ENCODE assay signal across 17 mouse cellular contexts in the genomic region with DNA sequence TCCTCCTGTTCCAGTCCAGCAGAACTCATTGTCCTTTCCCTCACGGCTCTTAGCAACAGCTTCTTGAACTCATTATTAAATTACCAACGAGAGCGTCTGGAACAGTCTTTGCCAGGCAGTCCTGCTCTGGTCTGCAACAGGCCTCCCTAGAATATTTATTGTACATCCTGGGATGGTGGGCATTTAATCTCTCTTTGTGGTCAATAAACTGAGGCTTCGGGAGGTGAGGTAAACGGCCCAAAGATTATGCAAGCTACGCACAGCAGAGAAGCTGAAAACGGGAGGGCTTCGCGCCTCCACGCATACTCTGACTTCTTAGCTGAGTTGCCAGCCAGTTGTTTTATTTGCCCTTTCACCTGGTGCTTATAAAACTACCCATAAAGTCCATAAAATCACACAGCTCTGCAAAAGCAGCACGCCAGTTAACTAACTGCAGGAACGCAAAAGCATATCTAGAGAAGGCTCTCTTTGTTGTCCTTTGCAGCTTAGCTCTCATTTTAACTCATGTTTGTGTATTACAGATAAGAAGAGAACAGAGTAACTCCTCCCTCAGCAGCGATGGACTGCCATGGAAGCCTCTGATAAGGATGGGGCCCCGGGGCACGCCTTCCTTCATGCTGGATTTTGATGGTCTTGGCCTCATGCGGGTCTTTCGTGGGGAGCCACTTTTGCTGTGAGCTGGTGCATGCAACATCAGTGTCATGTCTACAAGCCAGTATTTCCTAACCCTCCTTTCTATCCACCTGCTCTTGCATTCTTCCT. TPM values are rescaled to one million over a fixed set of nuclear protein-coding genes. Genes with fewer than 3 reads are reported as not detected.
A peak's percentile ranks its signal among the peaks of the same experiment; 100 is the strongest.
DNase-seq lines count a peak whose midpoint lies in the region; ATAC-seq lines count a peak whose summit lies in the region.
"Had no signal": no experiment of that assay in that cellular context is flagged by ENCODE, and none has a peak within 500 bp of the region (broad histone marks: within the 10 kb centered on the region; RNA-seq: fewer than 3 reads in every experiment).

No protein-coding gene starts in this region.

- H3K36me3 ChIP-seq in hindbrain, embryonic 12.5 days = no peaks in the 10 kb centered on the region
- no peaks in the 10 kb centered on the region for H3K36me3 ChIP-seq in hindbrain, embryonic 16.5 days (ENCODE audit: control insufficient read depth, insufficient read depth, low read length)
- H3K36me3 ChIP-seq in limb, embryonic 10.5 days = no peaks in the 10 kb centered on the region
- no peaks in the 10 kb centered on the region for H3K36me3 ChIP-seq in neural tube, embryonic 15.5 days
- H3K36me3 ChIP-seq: embryonic facial prominence, embryonic 12.5 days; neural tube, embryonic 12.5 days had no signal

- H3K27me3 ChIP-seq in hindbrain, embryonic 12.5 days = no peaks in the 10 kb centered on the region
- H3K27me3 ChIP-seq in hindbrain, embryonic 16.5 days (replicated peaks; ENCODE audit: control insufficient read depth, insufficient read depth, low read length) = no peaks in the 10 kb centered on the region
- H3K27me3 ChIP-seq in limb, embryonic 10.5 days (ENCODE audit: low read depth, poor library complexity, severe bottlenecking) = no peaks in the 10 kb centered on the region
- H3K27me3 ChIP-seq in neural tube, embryonic 15.5 days (replicated peaks) = no peaks in the 10 kb centered on the region
- H3K27me3 ChIP-seq: embryonic facial prominence, embryonic 12.5 days; neural tube, embryonic 12.5 days had no signal

- H3K4me2 ChIP-seq in hindbrain, embryonic 12.5 days (replicated peaks) = no peak overlapping the region
- H3K4me2 ChIP-seq in hindbrain, embryonic 16.5 days (ENCODE audit: low read length) = no peak overlapping the region
- no peak overlapping the region for H3K4me2 ChIP-seq in neural tube, embryonic 15.5 days
- H3K4me2 ChIP-seq: embryonic facial prominence, embryonic 12.5 days; neural tube, embryonic 12.5 days had no signal

- 0 out of 2 replicates have a peak overlapping the region, but pooled peaks have one; percentile 40 for H3K27ac ChIP-seq in hindbrain, embryonic 12.5 days
- H3K27ac ChIP-seq in hindbrain, embryonic 16.5 days (ENCODE audit: low read depth, low read length) = no peak overlapping the region
- peak overlapping the region; percentile 56; the same call in 1 of the 2 replicates for H3K27ac ChIP-seq in limb, embryonic 10.5 days
- H3K27ac ChIP-seq in neural tube, embryonic 15.5 days (replicated peaks) = no peak overlapping the region
- H3K27ac ChIP-seq: embryonic facial prominence, embryonic 12.5 days; heart, adult 2 months; neural tube, embryonic 12.5 days had no signal

- no peak for ATAC-seq in hindbrain, embryonic 12.5 days (ENCODE audit: low FRiP score)
- no peak for ATAC-seq in hindbrain, embryonic 16.5 days
- peak; percentile 94 for ATAC-seq in megakaryocyte progenitor cell, adult 5-6 weeks (replicated peaks; ENCODE audit: poor library complexity)
- no peak for ATAC-seq in neural tube, embryonic 15.5 days (ENCODE audit: low FRiP score)

- WGBS in hindbrain, embryonic 12.5 days = 80% methylated on average over 17 of the region's 17 CpGs
- WGBS in hindbrain, embryonic 16.5 days = 71% methylated on average over 17 of the region's 17 CpGs
- 68% methylated on average over 17 of the region's 17 CpGs for WGBS in limb, embryonic 10.5 days
- WGBS in neural tube, embryonic 15.5 days = 64% methylated on average over 17 of the region's 17 CpGs

- DNase-seq in c-Kit-positive CD71-negative TER-119-negative erythroid progenitor cells, embryonic 14.5 days (ENCODE audit: low read depth) = peak; percentile 25
- no peak for DNase-seq in limb, embryonic 10.5 days (ENCODE audit: low spot score)
- DNase-seq in layer of hippocampus, adult 9-10 months (ENCODE audit: low spot score) = no peak
- no peak for DNase-seq in retina, embryonic 14.5 days (ENCODE audit: low spot score)
- DNase-seq: adrenal gland, postnatal 25 days; cerebellum, adult 9-10 months; heart, adult 2 months; kidney, postnatal 4 days; right cerebral cortex, postnatal 25 days; thymus, adult 18-20 months had no signal

- H3K4me3 ChIP-seq in hindbrain, embryonic 12.5 days = no peak overlapping the region
- H3K4me3 ChIP-seq in hindbrain, embryonic 16.5 days (ENCODE audit: low read length) = no peak overlapping the region
- no peak overlapping the region for H3K4me3 ChIP-seq in limb, embryonic 10.5 days
- H3K4me3 ChIP-seq in neural tube, embryonic 15.5 days (replicated peaks) = no peak overlapping the region
- H3K4me3 ChIP-seq: embryonic facial prominence, embryonic 12.5 days; heart, adult 2 months; neural tube, embryonic 12.5 days had no signal

- H3K4me1 ChIP-seq in hindbrain, embryonic 12.5 days = 0 out of 2 replicates have a peak, but pooled peaks cover 4% of the 10 kb centered on the region
- no peaks in the 10 kb centered on the region for H3K4me1 ChIP-seq in hindbrain, embryonic 16.5 days (ENCODE audit: control insufficient read depth, insufficient read depth, low read depth, low read length)
- H3K4me1 ChIP-seq in limb, embryonic 10.5 days = peaks cover 19% of the 10 kb centered on the region
- H3K4me1 ChIP-seq in neural tube, embryonic 15.5 days = peaks cover 9% of the 10 kb centered on the region; the same call in 1 of the 2 replicates
- H3K4me1 ChIP-seq: embryonic facial prominence, embryonic 12.5 days; neural tube, embryonic 12.5 days had no signal

- no peaks in the 10 kb centered on the region for H3K9me3 ChIP-seq in hindbrain, embryonic 12.5 days (replicated peaks)
- H3K9me3 ChIP-seq in hindbrain, embryonic 16.5 days (ENCODE audit: control insufficient read depth, low read length) = no peaks in the 10 kb centered on the region
- no peaks in the 10 kb centered on the region for H3K9me3 ChIP-seq in limb, embryonic 10.5 days (replicated peaks)
- H3K9me3 ChIP-seq in neural tube, embryonic 15.5 days (replicated peaks) = no peaks in the 10 kb centered on the region
- H3K9me3 ChIP-seq: embryonic facial prominence, embryonic 12.5 days; neural tube, embryonic 12.5 days had no signal

- H3K9ac ChIP-seq in hindbrain, embryonic 12.5 days = no peak overlapping the region
- H3K9ac ChIP-seq in hindbrain, embryonic 16.5 days (ENCODE audit: low read depth, low read length) = no peak overlapping the region
- H3K9ac ChIP-seq in neural tube, embryonic 15.5 days (replicated peaks) = no peak overlapping the region
- H3K9ac ChIP-seq: embryonic facial prominence, embryonic 12.5 days; neural tube, embryonic 12.5 days had no signal

RNA-seq across cellular contexts. Expression of a gene that starts 18.1 kb away (rescaled TPM):
- polyA plus RNA-seq in hindbrain, embryonic 12.5 days (2016; fragmentation: Nextera tagmentation; extraction: Ambion mirVana) = not detected in 2 replicates
- polyA plus RNA-seq in hindbrain, embryonic 16.5 days (2015; fragmentation: Nextera tagmentation; extraction: Ambion mirVana) = not detected in 2 replicates
- not detected in 2 replicates for polyA plus RNA-seq in limb, embryonic 10.5 days (2016; fragmentation: Nextera tagmentation; extraction: Ambion mirVana)
- total RNA-seq in megakaryocyte progenitor cell, adult 5-6 weeks (2015) = 1.8 and 3.0 TPM in 2 replicates
- total RNA-seq in megakaryocyte progenitor cell, adult 5-6 weeks (2017) = 1.3 TPM in 2 replicates
- polyA plus RNA-seq in neural tube, embryonic 15.5 days (2015; fragmentation: Nextera tagmentation; extraction: Ambion mirVana) = 0.11 TPM in 1 of 2 replicates, not detected in the other
- total RNA-seq: adrenal gland, postnatal 25 days had no signal
- polyA plus RNA-seq: embryonic facial prominence, embryonic 12.5 days; limb, embryonic 14.5 days; neural tube, embryonic 12.5 days had no signal

Comparison
In these comparisons a context has a peak if more than half of its experiments do, and no peak if none do; other contexts are left out.
1. H3K27ac ChIP-seq: peak in hindbrain, embryonic 12.5 days (single experiment) and limb, embryonic 10.5 days (single experiment); none in hindbrain, embryonic 16.5 days (single experiment) and neural tube, embryonic 15.5 days (single experiment).